Mouse (Mus musculus) liver, postnatal 0 days (tissue): ENCODE results near the gene Adam10.

Experiments used
- CTCF ChIP-seq: sonication (generic); IDR thresholded peaks from 2 replicates; pipeline ENCODE4 v1.5.1; 2016; ENCODE audit warnings: antibody characterized with exemption, low read depth
- EP300 ChIP-seq: IDR thresholded peaks from 2 replicates; pipeline ENCODE4 v1.6.1; 2016; ENCODE audit warnings: antibody characterized with exemption, low read depth, mild to moderate bottlenecking

- no peak for TF ChIP-seq CTCF
- no peak for TF ChIP-seq EP300
These were observed 42.0 kb upstream of the Adam10 start for GRCm38 (mm10) chr9:70636748-70637147.
